Mouse (Mus musculus) embryo, embryonic 11.5 days (tissue): ENCODE results near the gene Celsr1.
A peak's percentile ranks its signal among the peaks of the same experiment; 100 is the strongest.

ENCODE experiments used
- DNase-seq: peaks from one replicate; pipeline ENCODE4 v3.0.0-alpha.2; 2012; ENCODE audit warnings: low read depth, low spot score

Celsr1 gene

DNA sequence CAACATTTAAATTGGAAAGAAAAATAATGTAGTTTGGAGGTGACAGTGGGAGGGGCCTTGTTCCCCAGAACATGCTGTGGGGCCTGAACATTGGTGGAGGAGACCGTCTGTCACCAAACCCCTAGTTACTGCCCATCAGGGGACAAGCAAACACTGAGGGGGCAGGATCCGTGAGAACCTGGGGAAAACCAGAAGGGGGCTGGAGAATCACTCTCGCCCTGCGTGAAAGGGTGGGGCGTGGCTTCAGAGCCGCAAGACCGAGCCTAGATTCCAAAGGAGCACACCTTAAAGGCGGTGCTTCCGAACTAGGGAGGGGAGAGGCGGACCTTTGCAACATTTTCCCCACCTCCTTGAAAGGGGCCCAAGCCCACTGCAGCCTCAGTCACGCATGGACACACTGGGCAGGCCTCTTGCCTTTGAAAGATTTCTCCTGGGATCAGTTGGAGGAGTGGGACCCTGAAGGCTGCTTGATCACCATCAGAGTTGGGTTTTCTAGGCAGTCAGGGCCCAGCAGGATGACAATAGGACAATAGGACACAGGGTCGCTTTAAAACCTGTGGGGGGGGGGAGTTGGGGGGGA is 1.3 kb upstream of the Celsr1 start:
- no peak for DNase-seq

DNA sequence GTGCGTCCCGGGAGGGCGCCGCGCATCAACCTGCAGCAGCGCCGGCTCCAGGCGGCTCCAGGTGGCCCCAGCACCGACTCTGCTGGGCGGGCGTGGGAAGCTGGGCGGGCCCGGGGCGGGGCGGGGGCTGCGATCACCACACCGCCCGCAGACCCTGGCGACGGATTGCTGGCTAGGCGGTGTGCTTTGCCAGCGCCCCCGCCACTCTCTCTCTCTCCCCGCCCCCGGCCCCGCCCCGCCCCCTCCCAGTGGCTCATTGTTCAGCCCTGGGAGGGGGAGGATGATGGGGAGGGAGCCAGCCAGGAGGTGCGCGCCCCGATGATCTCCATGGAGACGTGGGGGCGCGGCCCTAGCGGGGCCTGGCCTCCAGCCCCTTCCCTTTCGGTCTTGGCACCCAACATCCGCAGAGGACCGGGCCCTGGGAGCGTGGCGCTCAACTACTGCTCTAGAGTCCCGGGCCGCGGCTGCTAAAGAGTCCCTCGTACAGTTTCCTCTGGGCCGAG is 495 bp upstream of the Celsr1 start:
- peak; percentile 61 for DNase-seq

DNA sequence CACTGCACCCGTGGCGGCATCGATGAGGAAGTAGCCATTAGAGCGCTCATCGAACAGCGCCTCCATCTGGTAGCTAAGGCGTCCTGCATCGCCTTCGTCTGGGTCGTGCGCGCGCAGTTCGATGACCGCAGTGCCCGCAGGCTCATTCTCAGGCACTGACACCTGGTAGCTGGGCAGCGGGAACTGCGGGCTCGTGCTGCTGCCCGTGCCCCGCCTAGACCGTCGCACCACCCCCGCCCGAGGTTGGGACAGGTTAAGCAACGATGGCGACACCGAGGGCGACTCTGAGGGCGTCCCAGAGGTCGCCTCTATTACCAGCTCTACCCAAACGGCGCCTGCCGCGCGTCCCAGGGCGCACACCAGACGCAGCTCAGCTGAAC is 776 bp downstream of the Celsr1 start:
- DNase-seq = peak; percentile 46

DNA sequence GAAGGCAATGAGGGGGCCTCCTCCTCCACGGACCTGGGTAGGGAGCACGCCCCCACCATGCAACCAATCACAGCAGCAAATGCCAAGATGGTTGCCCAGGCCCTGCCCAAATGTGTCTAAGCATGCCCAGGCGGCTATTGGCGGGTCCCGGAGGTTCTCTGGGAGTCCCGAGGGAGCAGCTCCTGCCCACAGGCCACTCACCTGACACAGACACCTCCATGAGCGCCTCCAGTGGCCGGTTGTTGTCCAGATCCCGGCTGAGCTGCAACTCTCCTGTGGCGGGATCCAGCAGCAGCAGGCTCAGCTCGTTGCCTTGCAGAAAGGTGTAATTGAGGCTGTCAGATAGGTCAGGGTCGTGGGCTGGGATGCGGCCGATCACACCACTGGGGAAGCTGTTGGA is 3.6 kb downstream of the Celsr1 start:
- no peak for DNase-seq

DNA sequence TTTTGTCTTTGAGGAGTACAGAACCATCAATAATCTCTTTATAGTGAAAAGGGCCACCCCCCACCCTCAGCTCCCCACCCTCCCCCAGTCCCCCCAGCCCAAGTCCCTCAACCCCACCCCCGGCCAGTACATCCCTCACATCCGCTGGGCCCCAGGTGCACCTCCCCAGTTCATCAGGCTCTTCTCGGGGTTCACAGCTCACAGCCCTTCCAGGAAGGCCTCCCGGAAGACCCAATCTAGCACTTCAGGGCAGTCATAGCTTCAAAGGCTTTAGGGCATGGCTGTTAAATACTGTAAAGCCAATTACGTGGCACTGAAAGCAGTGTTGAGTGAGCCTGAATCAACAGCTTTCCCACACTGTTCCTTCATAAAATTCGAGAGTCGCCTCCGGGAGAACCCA is 5.7 kb downstream of the Celsr1 start:
- no peak for DNase-seq

DNA sequence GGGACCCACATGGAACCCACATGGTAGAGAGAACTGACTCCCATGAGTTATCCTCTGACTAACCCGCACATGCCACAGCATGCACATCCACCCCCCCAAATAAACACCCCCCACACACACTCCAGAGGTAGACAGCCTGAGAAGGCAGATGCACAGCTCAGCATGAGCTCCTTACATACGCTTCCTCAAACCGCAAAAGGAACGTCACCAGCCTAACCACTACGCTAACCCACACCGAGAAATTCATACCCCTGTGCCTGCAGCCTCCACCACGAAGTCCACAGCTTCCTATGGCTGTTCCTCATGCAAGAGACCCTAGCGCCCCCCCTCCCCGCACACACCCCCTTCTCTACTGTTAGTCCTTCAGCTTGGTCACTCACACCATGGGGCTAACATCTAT is 11.6 kb downstream of the Celsr1 start:
- no peak for DNase-seq

DNA sequence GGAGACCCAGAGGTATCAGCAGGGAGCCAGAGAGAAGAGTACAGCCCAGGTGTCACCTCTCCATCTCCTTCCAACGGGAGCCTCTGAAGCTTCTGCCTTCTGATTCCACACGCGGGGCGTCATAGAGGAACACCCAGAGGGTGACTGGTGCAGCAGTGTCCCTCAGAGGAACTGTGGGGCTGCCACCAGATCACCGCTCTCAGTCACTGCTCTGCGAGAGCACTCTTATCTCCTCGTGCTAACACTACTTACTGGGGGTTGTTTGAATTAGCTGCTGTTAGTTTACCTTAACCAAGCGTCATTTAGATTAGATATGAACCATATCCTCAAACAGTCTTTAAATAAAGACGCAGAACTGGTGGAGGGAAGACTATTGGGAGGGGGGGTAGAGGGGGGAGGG is 12.3 kb downstream of the Celsr1 start:
- DNase-seq = no peak

DNA sequence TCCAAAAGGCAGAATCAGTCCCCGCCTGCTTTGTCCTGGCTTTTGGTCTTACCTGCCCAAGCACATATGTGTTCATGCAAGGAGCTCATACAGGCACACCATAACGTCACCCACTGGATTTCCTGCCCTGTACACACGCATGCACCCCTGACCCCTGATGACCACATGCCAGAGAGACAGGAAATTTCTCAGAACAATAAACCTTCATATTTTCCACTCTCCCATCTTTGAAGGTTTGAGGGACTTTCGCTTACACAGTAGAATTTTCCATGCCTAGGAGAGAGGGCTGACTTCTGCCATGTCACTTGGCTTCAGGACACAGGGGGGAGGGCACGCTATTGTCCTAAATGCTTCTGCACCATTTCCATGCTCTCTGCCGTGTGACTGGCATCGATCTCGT is 13.6 kb downstream of the Celsr1 start:
- DNase-seq = no peak

DNA sequence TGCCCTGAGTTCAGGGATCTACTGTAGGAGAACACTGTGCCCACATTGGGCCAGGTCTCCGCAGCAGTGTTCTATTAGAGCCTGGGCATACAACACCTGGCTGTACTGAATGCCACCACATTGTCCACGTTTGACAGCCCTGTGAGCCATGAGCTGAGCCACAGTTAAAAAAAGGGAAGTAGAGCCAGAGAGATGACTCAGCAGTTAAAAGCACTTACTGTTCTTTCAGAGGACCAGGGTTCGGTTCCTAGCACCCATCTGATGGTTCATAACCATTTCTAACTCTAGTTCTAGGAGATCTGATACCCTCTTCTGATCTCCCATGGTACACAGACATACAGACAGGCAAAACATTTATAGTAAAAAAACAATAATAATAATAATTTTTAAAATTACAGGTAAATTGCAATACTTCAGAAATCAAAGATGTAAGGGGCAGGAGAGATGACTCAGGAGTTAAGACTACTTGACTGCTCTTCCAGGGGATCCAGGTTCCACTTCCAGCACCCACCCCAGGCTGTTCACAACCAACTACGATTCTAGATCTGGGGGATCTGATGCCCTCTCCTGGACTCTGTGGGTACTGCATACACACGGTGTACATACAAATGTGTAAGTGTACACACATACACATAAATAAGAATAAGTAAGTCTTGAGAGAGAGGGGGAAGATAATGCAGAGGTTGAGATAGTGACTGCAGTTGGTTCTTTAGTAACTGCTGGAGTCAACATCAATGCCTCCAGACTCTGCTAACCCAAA is 14.6 kb downstream of the Celsr1 start:
- no peak for DNase-seq

DNA sequence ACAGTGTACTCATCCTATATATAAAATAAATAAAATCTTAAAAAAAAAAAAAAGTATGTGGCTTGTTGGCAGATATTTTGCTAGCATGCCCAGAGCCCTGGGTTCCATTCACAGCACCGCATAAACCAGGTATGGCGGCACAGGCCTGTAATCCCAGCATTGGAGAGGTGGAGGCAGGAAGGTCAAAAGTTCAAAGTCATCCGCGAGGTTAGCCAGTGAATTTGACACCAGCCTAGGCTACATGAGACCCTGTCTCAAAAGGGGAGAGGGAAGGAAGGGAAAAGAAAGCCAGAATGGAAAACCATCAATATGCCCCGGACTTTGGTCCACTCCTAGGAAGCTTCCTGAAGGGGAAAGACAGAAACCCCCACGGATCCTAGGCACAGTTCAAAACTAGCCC is 16.2 kb downstream of the Celsr1 start:
- no peak for DNase-seq

DNA sequence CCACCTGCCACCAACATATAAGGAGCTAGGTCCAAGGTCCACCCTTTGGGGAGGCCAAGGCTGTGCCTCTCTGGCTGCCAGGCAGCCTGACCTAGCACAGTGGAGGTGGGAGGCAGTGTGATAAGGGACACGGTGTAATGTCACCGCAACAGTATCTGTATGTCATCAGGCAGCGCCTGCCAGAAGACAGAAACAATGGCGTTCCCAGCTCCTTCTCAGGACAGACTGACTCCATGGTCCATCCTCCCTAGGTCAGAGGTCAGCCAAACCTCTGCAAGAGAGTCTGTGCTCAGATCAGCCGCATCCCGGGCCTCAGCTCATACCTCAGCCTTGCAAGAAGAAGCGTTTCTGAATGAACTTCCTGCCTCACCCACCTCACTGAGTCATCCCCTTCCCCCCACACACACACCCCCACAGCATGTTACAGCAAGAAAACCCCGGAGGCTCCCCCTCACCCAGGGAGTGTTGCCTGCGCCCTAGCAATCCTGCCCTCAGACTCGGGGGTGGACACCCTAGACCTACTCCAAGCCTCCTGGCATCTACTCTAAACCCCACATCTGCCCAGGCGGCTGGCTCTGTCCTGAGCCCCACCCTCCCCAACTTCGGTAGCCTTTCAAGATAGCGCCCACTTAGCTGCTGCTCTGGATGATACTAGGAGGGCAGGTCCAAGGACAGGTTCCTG is 17.6 kb downstream of the Celsr1 start:
- no peak for DNase-seq

DNA sequence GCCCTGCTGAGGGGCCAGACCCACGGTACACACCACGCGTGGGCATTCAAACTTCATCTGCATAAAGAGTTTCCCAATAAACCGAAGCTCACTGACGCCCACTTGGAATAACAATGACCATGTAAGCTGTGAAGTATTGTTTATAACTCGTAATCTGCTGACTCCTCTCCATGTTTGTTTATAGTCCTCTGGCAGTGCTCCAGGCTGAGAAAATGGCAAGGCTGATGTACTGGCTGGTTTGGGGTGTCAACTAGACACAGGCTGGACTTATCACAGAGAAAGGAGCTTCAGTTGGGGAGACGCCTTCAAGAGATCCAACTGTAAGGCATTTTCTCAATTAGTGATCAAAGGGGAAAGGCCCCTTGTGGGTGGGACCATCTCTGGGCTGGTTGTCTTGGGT is 18.6 kb downstream of the Celsr1 start:
- no peak for DNase-seq

DNA sequence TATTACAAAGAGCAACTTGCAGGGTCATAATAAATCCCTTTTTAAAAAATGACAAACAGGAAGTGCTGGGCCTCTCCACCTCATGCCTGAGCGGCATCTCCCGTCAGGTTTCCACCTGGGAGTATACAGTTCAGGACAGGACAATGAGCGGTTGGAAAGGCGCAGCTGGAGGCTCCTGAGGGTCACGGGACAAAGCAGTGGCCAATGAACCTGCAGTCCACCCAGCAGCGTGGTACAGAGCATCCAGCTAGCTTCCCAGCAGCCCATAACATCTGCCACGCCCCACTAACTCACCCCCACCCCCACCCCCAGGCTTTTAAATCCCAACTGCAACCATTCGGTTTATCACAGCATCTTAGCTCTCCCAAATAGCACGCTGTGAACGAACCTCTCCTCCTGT is 19.9 kb downstream of the Celsr1 start:
- DNase-seq = no peak

DNA sequence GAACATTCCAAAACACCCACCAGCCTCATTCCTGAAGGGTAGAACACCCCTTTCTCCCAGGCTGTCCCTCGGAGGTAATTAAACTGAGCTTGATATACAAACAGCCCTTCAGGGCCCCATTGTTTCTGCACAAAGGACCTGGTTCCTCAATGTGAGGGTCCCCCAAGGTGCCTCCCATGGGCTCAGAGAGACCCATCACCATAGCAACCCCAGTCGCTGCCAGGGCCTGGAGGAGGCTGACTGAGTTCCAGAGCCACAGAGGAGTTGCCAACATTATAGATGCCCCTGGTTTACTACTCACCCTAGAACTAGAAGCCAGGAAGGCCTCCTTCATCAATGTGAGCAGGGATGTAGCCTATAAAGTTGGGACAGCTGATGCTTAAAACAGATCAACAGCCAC is 20.4 kb downstream of the Celsr1 start:
- no peak for DNase-seq

DNA sequence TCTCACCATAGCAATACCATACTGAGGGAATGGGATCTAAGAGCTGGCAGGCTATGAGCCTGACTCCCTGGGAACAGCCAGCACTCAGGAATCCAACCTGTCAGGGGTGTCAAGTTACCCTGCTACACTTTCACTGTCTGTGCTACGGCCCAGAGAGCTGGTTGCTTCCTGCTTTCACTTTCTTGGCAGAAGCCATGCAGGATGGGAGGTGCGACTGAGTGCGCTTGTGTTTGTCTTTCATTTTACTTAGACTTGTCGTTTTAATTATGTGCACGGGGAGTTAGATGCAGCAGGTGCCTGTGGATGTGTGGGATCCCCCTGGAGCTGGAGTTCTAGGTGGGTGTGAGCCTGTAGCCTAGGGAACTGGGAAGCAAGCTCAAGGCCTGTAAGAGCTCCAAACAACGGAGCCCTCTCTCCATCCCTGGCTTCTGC is 25.9 kb downstream of the Celsr1 start:
- no peak for DNase-seq

DNA sequence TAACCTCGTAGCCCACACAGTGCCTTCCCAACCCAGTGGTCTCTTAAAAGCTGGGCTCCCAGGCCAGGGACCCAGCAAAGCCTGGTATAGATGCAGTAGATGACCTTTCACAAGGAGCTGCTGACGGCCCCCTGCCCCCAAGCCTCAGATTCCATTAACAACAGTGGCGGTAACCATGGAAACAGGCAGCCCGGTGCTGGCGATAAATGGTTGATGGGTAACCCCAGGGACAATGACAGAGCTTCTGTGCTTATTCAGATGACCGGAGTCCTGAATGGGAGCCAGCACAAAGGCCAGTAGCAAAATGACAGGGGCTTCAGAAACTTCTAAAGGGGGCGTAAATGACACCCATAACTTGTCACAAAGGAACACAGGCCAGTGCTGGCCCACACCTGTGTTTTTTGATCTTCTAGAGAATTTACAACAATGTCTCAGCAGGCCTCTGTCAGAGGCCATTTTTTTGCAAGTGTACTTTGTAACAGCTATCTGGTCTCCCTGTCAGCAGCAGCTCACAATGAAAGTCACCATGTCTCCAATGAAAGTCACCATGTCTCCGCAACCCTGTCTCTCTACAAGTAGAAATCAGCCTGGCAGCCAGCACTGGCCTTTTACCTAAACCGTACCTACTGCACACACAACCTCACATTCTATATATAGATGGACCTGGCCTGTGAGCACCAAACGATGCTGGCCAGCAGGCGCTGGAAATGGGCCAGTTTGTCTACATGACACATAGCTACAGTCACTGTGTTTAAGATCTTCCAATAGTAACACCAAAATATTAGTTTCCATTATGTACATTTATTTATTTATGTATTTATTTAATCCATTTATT is 27.7 kb downstream of the Celsr1 start:
- peak; percentile 62 for DNase-seq

DNA sequence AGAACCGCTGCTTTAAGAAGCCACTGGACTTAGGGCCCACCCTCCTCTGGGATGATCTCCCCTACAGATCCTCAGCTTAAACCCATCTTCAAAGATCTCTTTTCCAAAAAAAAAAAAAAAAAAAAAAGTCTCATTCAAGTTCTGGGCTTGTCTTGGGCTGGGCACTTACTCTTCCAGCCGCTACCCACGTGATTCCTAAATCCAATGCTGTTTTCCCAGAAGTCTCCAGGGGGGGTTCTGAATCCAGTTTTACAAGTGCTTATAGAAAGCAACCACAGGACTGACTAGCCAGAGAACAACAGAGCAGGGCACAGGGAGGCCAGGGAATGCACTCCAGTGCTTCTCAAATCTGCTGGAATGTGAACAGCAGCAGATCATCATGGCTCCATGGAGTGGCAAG is 29.5 kb downstream of the Celsr1 start:
- no peak for DNase-seq

DNA sequence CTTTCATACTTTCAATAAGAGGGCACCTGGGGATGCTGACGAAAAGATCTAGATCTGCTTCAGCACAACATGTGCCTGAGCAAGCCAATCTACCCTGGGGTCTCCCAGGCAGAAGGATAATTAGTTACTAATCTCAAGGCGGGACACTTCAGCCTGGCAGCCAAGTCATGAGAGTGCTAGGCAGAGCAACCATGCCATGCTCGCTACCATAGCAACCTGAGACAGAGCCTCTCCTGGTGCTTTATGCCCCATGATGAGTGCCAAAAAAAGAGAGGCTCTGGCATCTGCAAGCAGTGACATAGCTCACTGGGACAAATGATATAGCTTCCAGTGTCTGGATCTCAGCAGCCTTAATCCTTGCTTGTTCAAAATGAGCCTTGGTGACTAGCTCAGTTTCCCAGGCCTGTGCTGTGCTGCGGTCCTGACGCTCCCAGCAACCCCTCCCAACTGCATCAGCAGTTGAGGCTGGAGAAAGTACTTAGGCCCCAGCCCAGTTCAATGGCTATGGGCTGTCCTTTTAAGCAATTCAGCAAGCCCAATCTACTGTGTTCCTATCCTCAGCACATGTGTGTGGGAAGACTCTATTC is 32.8 kb downstream of the Celsr1 start:
- no peak for DNase-seq

DNA sequence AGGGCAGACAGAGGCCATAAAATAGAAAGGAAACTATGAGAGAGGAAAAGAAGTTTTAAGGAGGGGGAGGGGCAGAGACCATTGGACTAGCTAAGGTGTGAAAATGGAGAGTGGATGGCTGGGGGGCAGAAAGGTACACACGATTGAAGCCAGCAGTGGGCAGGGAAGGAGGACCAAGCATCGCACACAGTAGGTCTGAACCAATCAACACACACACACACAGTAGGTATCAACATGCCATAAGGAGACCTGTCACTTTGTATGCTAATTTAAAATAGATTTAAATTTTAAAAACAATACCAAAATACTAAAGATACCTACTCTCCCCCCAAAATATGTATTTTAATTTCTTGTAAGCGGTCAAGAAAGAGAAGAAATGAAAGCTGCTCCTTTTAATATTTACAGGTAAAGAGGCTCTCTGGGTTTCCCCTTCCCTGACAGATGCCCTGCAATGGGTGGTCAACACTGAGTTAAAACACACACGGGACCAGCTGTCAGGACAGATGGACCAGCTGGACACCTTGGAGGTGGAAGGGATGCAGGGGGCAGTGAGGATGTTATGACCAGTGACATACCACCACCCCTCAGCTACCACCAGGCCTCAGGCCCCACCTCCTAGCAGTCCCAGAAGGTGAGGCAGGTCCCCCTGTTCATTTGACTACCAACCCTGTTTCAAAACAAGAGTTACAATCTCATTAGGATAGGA is 34.9 kb downstream of the Celsr1 start:
- DNase-seq = no peak

DNA sequence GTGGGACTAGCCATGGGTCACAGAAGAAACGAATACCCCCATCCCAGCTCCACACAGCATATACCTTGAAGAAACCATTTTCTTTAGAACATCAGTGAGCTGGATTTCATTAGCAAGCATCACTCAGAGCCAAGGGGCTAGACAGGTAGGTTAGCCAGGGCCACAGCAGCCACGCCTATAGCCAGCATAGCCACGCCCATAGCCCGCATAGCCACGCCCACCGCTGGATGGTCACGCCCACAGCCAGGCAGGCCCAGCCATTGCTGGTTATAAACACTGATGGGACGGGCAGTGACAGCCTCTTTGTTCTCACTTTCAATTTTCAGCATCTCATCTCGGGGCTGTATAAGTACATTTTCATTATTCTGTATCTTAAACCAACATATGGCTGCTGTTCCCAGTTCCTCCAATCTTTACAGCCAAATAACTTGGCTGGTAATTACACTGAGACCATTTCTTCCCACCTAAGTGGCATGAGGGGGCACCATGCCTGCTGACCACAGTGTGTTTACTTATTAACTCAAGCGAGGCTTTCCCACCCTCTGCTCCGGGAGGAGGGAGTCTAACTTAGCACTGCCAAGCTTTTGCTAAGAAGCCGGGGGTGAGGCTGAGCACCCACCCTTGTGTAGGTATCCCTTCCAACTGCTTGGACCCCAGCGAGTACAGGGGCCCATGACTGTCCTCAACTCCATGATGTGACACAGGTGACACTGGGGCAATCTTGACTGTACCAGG is 37.4 kb downstream of the Celsr1 start:
- DNase-seq = no peak
